Mouse (Mus musculus) gastrocnemius, postnatal 4 days (tissue): ENCODE data around the gene Serpina3b. TPM values are rescaled to one million over a fixed set of nuclear protein-coding genes. Genes with fewer than 3 reads are reported as not detected.
"Not testable (repeated sequence)": the region's sequence is repeated elsewhere in the genome, so short reads cannot be mapped to it uniquely, and the experiment has no call there.

Source experiments
- DNase-seq, 2 experiments: peaks; one replicate each; pipeline ENCODE4 v3.0.0; 2021 to 2022; ENCODE audit warnings: low spot score in 2 of 2, mixed read lengths in 2 of 2
- long read RNA-seq, 2 experiments: library from polyadenylated mRNA; stranded (forward); transcript quantifications; one replicate each; pipeline ENCODE4 v2.0.0; 2021
- total RNA-seq, 2 experiments: library from RNA; stranded (reverse); gene quantifications; 2 replicates each; pipeline ENCODE4 v1.2.3; 2021

Gene Serpina3b
- total RNA-seq: not detected
- long read RNA-seq, experiment 1, partial matches to known transcripts: 0 of 2 reads
- long read RNA-seq, experiment 1, other reads (novel, unspliced or antisense): 0 of 2 reads
- long read RNA-seq, experiment 2: 0 reads

GRCm38 (mm10) chr12:104127696-104128095, at the start of gene Serpina3b:
Gene Serpina3b (plus strand): TSS chr12:104127996.
- DNase-seq: no peak

- no peak for DNase-seq
These were observed 37.7 kb upstream of the Serpina3b start for GRCm38 (mm10) chr12:104090119-104090518.

- DNase-seq: no peak
These were observed 36.5 kb upstream of the Serpina3b start for GRCm38 (mm10) chr12:104091303-104091702.

GRCm38 (mm10) chr12:104100768-104101167, 27.0 kb upstream of the Serpina3b start, which contains the start of gene Serpina5:
Gene Serpina5 (plus strand): TSS chr12:104101113.
- DNase-seq: no peak

GRCm38 (mm10) chr12:104105847-104106246, 21.9 kb upstream of the Serpina3b start:
- DNase-seq: no peak

GRCm38 (mm10) chr12:104106919-104107318, 20.9 kb upstream of the Serpina3b start:
- DNase-seq: no peak

GRCm38 (mm10) chr12:104108507-104108906, 19.3 kb upstream of the Serpina3b start:
- no peak for DNase-seq

- not testable (repeated sequence) for DNase-seq
These were observed 15.5 kb upstream of the Serpina3b start, which contains the start of gene Serpina3a for GRCm38 (mm10) chr12:104112333-104112732. Gene Serpina3a (plus strand): TSS chr12:104112724.

GRCm38 (mm10) chr12:104114921-104115579, 12.7 kb upstream of the Serpina3b start:
- DNase-seq: no peak

GRCm38 (mm10) chr12:104123097-104123496, 4.7 kb upstream of the Serpina3b start:
- no peak for DNase-seq

GRCm38 (mm10) chr12:104123996-104124395, 3.8 kb upstream of the Serpina3b start:
- no peak for DNase-seq

- DNase-seq: no peak
These were observed 2.7 kb upstream of the Serpina3b start for GRCm38 (mm10) chr12:104125021-104125560.

- no peak for DNase-seq
These were observed 3.2 kb downstream of the Serpina3b start for GRCm38 (mm10) chr12:104131041-104131440.

- no peak for DNase-seq
These were observed 10.4 kb downstream of the Serpina3b start for GRCm38 (mm10) chr12:104138216-104138615.

- DNase-seq: no peak
These were observed 12.8 kb downstream of the Serpina3b start for GRCm38 (mm10) chr12:104140543-104141103.

- DNase-seq: no peak
These were observed 13.7 kb downstream of the Serpina3b start for GRCm38 (mm10) chr12:104141506-104141905.

- no peak for DNase-seq
These were observed 14.6 kb downstream of the Serpina3b start for GRCm38 (mm10) chr12:104142427-104142826.

- no peak for DNase-seq
These were observed 15.5 kb downstream of the Serpina3b start for GRCm38 (mm10) chr12:104143286-104143685.

GRCm38 (mm10) chr12:104145571-104145970, 17.8 kb downstream of the Serpina3b start:
- no peak for DNase-seq

- no peak for DNase-seq
These were observed 24.2 kb downstream of the Serpina3b start for GRCm38 (mm10) chr12:104151989-104152388.

GRCm38 (mm10) chr12:104153041-104153645, 25.3 kb downstream of the Serpina3b start:
- no peak for DNase-seq

GRCm38 (mm10) chr12:104153656-104154055, 25.9 kb downstream of the Serpina3b start, which contains the start of gene Serpina3c:
Gene Serpina3c (minus strand): TSS chr12:104153870.
- DNase-seq: no peak
